Mouse (Mus musculus) cerebellum, postnatal 10 days (tissue): ENCODE measurements at regions not wholly inside any gene's neighbourhood (a gene's known extent, or its start where the extent isn't known, plus 50 kb on each side); places are given as distances from the start of the nearest gene placed in this dataset.

ENCODE experiments used
- DNase-seq, 2 experiments: peaks; one replicate each; pipeline ENCODE4 v3.0.0; 2021; ENCODE audit warnings: mixed read lengths in 2 of 2

- DNase-seq = peak; percentile 72 to 81
These were observed 54.1 kb upstream of the Rell1 start for GRCm38 (mm10) chr5:64022633-64023323.

- no peak for DNase-seq
These were observed 54.6 kb upstream of the Rell1 start for GRCm38 (mm10) chr5:64023324-64023650.

- DNase-seq = no peak
These were observed 55.7 kb upstream of the Rell1 start for GRCm38 (mm10) chr5:64024420-64024819.

GRCm38 (mm10) chr5:64027733-64028132 lies 59.0 kb upstream of the Rell1 start:
- DNase-seq = no peak

- no peak for DNase-seq
These were observed 61.0 kb upstream of the Rell1 start for GRCm38 (mm10) chr5:64029622-64030145.

- DNase-seq = peak; percentile 32 to 34
These were observed 61.7 kb upstream of the Rell1 start for GRCm38 (mm10) chr5:64030281-64030960.

GRCm38 (mm10) chr5:64038394-64038793 lies 54.4 kb upstream of the Pgm2 start:
- peak; percentile 27 to 32 for DNase-seq

- DNase-seq = no peak
These were observed 52.1 kb upstream of the Pgm2 start for GRCm38 (mm10) chr5:64040676-64041075.
